Mouse (Mus musculus) kidney, adult 2 months (tissue): Measurements from ENCODE around the gene Dennd4a.

Experiments used
- CTCF ChIP-seq: fragments of 200-500 bp; conservative IDR thresholded peaks from 2 replicates; pipeline ENCODE4 v1.5.1; 2011; ENCODE audit warnings: low read depth, mild to moderate bottlenecking, control low read depth, low read length, moderate library complexity, mixed read lengths; ENCODE audit not compliant: insufficient read depth, insufficient read length
- POLR2A ChIP-seq: fragments of 200-500 bp; IDR thresholded peaks from one replicate; pipeline ENCODE4 v1.6.1; 2011; ENCODE audit warnings: low read depth, low read length, control low read depth

- TF ChIP-seq POLR2A: no peak
- TF ChIP-seq CTCF: no peak
These were observed 46.3 kb upstream of the Dennd4a start for GRCm38 (mm10) chr9:64764824-64765223.
